Mouse (Mus musculus) cortical plate, adult 2 months (tissue): ENCODE measurements around the gene Spa17.

Experiments
- CTCF ChIP-seq: fragments of 200-500 bp; IDR thresholded peaks from 2 replicates; pipeline ENCODE4 v1.5.1; 2011; ENCODE audit warnings: mild to moderate bottlenecking, control low read depth, low read length; ENCODE audit not compliant: insufficient read depth; ENCODE audit errors: extremely low read depth
- POLR2A ChIP-seq: fragments of 200-500 bp; IDR thresholded peaks from 2 replicates; pipeline ENCODE4 v1.6.1; 2011; ENCODE audit warnings: mild to moderate bottlenecking, low read length, control low read depth; ENCODE audit not compliant: insufficient read depth; ENCODE audit errors: extremely low read depth

- TF ChIP-seq CTCF (no peak), POLR2A (no peak)
Observed at GRCm38 (mm10) chr9:37560617-37561016, 52.9 kb downstream of the Spa17 start.
